Mouse (Mus musculus) right cerebral cortex, postnatal 25 days (tissue): ENCODE measurements around the gene Pisd.
"Not testable (repeated sequence)": the region's sequence is repeated elsewhere in the genome, so short reads cannot be mapped to it uniquely, and the experiment has no call there.

Source experiments
- DNase-seq: peaks from one replicate; pipeline ENCODE4 v3.0.0; 2022

The Pisd gene

GRCm38 (mm10) chr5:32785313-32785915 is at the start of gene Pisd:
Pisd (minus strand) TSS chr5:32785646.
- peak; percentile 98 for DNase-seq

DNA sequence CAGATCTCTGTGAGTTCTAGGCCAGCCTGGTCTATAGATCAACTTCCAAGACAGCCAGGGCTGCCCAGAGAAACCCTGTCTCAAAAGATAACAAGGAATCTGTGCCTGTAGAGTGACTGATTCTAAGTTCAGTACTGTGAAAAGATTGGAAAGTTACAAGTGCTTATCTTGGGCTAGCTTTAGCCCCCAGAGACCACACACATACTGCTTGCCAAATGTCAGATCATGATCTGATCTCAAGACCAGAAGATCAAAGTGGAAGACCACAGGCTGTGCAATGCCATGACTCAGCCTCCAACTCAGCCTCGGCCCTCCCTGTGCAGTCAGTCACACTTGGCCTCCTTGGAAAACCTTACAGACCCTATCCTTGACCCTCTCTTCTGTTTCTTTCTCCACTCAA is 49.1 kb upstream of the Pisd start:
- DNase-seq: no peak

DNA sequence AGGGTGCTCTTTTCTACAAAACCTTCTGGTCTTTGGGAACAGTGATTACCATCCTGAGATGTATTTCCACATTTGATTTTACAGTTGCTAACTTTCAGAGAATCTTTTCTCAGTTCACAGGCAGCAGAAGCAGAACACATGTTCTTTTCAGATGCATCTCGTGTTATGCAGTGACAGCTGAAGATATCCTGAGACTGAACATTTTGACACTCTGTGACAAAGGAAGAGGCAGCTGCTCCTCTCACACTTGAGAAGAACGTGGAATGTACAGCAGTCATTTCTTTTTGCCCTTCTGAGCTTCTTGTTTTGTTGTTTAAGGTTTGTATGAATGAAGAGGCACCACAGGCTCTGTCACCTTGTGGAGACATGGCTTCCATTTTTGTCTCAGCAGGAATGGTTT is 44.6 kb upstream of the Pisd start:
- DNase-seq: no peak

GRCm38 (mm10) chr5:32828766-32829165 is 43.3 kb upstream of the Pisd start:
- DNase-seq: not testable (repeated sequence)

DNA sequence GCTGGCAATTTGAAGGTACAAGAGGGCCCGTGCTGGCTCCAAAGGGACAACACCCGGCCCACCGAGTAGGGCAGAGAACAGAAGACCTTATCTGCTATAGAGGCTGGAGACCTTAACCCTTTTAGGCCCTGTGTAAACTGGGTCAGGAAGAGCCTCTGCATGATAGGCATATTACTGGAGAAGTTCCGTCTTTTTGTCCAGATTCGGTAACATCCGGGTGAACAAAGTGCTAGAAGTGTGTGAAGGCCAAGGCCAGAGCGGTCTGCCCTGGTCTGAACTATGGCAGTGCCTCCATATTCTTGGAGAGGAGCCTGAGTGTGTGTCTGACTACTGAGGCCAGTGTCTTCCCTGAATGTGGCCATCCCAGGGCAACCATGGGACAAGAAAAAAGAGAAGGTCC is 41.6 kb upstream of the Pisd start, which contains the start of gene Gm20671:
Gene Gm20671 (minus strand): TSS at position 101 of the 400 bp plus-strand sequence.
- DNase-seq: no peak

- DNase-seq: no peak
These were observed 35.0 kb upstream of the Pisd start for GRCm38 (mm10) chr5:32820471-32820870.

- no peak for DNase-seq
These were observed 29.9 kb upstream of the Pisd start for GRCm38 (mm10) chr5:32815396-32815795.

DNA sequence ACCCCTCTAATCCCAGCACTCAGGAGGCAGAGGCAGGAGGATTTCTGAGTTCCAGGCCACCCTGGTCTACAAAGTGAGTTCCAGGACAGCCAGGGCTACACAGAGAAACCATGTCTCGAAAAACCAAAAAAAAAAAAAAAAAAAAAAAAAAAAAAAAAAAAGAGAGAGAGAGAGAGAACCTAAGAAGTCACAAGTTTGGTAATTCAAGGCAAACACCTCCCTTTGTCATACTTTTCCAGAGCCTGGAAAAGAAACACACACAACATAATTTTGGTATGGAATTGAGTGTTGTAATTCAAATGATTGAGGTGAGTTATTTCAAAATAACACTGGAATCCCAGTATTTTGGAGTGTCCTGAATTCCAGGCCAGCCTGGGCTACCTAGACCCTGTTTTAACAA is 1.0 kb upstream of the Pisd start:
- not testable (repeated sequence) for DNase-seq

DNA sequence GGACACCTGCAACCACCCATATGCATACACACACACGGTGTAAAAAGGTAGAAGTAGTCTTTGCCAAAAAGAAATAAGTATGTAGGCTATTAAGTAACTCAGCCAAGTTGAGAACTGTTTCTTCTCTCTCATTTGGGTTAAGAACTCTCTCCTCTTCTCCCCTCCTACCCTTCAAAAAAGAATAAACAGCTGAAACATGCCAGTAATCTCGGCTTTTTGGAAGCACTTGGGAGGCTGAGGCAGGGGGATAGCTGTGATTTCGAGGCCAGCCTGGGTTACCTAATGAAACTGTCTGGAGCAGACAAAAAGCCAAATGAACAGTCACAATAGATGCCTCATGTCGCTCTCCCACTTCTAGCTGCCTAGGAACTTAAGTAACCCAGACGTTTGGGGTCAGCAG is 720 bp downstream of the Pisd start:
- DNase-seq: no peak

- DNase-seq: no peak
These were observed 3.9 kb downstream of the Pisd start for GRCm38 (mm10) chr5:32781596-32781995.

GRCm38 (mm10) chr5:32778168-32778567 is 7.3 kb downstream of the Pisd start:
- DNase-seq: no peak

- DNase-seq: no peak
These were observed 13.1 kb downstream of the Pisd start for GRCm38 (mm10) chr5:32772361-32772760.

DNA sequence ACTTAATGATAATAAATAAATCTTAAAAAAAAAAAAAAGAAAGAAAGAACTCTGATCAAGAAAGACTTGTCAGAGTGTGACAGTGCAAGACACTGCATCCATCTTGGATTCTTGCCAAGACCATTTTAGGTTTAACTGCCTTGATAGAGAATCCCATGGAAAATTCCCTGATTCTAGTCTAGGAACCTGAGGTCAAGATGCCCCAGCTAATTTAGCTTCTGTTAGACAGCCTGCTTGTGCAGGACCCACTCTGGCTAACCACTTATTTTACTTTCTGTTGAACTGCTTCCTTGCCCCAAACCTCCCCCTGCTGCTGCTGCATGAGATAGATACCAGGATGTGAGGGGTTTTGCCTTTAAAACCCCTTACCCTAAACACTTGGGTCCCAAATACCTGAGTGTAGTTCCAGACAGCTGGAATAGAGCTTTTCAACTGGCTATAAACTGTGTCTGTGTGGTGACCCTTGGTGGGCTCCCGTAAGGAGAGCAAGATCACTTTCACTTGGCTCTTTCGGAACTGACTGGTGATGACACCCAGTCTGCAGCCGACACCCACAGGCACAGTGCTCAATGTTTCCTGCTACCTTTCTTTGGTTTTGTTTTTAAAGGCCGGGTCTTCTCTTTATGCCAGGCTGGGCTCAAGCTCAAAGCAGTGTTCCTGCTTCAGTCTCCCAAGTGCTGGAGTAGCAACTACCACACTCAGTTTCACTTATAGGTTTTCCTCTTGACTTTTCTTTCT is 17.6 kb downstream of the Pisd start:
- DNase-seq: no peak

DNA sequence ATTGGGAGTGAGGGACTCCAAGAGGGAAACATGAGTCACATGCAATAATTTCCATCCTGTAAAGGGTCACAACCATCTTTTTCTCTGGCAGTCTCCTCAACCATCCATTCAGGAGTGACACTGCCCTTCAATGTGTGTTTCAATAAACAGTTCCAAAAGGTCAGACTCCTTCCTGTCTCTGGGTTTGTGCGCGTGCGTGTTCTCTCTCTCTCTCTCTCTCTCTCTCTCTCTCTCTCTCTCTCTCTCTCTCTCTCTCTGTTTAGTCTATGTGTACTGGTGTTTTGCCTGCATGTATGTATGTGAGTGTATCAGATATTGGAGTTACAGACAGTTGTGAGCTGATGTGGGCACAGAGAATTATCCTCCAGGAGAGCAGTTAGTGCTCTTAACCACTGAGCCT is 18.4 kb downstream of the Pisd start:
- DNase-seq: no peak

GRCm38 (mm10) chr5:32761566-32762140 is 23.8 kb downstream of the Pisd start:
- DNase-seq: no peak

DNA sequence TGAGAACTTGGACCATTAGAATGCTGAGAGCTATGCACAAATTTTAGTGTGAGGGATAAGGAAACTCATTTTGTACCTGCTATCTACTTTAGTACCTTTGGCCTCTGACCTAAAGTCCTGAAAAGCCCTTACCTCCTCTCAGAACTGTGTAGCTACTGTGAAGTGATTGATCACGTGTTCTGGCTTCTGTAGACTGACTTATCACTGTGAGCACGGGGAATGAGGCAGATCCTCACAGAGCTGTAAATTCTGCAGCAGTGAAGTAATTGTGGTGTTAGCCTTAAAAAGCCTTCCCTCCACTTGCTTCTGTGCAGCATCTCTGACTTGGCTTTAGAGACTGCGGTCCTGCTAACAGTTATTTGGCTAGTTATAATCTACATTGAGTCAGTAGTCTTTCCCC is 24.7 kb downstream of the Pisd start:
- no peak for DNase-seq

DNA sequence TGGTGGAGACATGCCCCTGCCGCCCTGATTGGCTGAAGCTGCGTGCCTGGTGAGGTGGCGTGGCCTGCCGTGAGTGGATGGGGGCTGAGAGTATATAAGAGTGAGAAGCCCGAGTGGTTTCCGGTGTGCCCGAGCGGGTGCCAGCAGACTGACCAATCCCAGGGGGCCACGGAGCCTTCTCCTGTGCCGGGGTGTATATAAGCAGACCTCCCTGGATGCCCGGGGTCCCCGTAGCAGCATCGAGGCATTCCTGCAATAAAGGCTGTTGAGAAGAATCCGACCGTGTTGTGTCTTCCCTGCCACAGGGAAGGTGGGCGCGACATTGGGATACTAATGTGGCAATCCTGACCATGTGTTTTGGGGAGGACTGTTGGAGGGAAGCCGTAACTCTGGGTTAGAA is 25.1 kb downstream of the Pisd start:
- DNase-seq: not testable (repeated sequence)

- no peak for DNase-seq
These were observed 25.8 kb downstream of the Pisd start for GRCm38 (mm10) chr5:32759662-32760061.

- DNase-seq: no peak
These were observed 29.3 kb downstream of the Pisd start for GRCm38 (mm10) chr5:32756141-32756540.

DNA sequence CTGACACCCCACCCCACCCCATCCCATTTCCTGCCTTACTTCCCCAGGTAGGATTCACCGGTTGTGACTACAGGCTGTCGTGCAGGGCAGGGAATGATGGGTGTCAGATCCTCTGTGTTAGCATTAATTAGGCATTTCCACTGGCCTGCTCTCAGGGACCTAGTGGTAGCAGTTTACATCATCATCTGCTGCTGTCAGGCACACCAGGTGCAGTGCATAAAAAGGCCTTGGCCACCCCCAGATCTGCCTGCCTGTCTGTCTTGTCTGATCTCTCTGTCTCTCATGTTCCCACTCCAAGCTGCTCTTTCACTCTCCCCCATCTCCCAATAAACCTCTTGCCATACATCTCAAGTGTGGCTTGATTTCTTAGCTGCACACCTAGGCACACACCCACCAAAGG is 33.7 kb downstream of the Pisd start:
- no peak for DNase-seq

GRCm38 (mm10) chr5:32748936-32749335 is 36.5 kb downstream of the Pisd start:
- no peak for DNase-seq

DNA sequence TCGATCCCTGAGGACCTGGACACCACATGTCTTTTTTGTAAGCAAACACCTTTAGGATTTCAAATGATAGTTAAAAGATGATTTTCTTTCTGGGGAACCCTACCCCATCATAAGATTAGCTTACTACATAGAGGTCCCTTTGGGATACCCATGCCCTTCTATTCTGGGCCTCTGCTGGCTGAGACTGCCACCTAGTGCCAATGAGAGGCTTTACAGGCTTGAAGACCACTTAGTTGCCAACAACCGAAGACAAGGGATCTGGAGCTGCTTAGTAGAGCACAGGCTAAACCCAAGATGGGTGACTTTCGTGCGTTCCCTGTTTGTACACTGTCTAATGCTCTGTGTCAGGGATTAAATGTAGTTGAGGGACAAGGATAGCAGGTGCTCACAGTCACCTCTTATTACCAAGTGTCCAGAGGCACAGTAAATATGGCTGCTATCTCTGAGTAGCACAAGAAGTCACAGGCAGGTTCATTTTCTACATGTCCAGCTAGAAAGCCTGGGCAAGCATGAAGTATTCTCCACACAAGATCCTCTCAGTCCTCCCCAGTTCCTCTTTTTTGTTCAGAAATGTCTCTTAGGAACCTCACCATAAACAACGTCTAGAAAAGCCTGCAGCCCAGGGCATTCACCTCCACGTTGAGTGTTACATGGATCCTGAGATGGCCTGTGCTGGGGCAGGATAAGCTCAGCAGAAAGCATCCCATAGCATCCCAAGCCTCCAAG is 37.6 kb downstream of the Pisd start:
- peak; percentile 58 for DNase-seq
